ENCODE assay signal across 8 mouse cellular contexts in the genomic region with DNA sequence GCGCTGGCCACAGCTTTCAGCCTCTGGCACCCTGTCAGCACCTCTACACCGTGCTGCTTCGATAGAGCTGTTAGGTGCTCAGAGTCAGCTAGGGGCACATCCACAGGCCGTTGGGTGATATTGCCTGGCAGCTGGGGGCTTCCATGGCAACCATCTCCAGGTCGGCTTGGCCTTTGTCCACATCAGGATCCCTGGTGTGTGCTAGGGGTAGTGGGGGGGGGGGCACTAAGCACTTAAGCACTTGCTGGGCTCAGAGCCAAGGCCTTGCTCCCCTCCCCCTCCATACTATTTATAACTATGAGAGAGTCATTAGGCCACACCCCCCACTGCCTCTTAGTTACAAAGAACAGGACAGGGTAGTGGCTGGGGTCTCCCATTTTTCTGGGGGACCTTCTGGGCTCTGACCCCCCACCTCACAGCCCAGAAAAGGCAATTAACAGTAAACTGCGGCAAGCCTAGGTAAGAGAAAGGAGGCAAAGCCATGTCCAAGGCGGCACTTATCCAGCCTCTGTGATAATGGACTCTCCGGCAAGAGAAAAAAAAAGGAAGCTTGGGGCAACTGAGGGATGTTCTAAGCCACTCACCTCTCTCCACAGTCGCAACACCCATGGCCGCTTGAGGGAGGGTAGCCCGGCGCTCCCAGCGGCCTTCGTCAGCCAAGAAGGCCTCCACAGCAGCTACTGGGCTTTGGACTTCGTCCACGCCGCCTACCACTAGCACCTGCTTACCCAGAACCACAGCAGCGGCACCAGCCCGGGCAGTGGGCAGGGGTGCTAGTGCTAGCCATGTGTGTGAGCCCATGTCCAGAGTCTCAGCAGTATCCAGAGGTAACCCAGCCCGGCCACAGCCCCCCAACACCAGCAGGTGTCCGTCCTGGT. TPM values are rescaled to one million over a fixed set of nuclear protein-coding genes. Genes with fewer than 3 reads are reported as not detected.
DNase-seq lines count a peak whose midpoint lies in the region; ATAC-seq and TF ChIP-seq lines count a peak whose summit lies in the region.

No protein-coding gene starts in this region.

- peaks cover 14% of the 10 kb centered on the region for H3K4me1 ChIP-seq in cerebellum, adult 2 months (ENCODE audit: control insufficient read depth, insufficient read depth, low read length)
- peaks cover 24 to 43% of the 10 kb centered on the region in 2 experiments for H3K4me1 ChIP-seq in heart, embryonic 14.5 days (ENCODE audit: control insufficient read depth in 2 of 2, insufficient read depth in 2 of 2, low read length in 2 of 2)
- peaks cover 49% of the 10 kb centered on the region for H3K4me1 ChIP-seq in midbrain, embryonic 12.5 days

- peak overlapping the region; percentile 83 for H3K9ac ChIP-seq in heart, embryonic 14.5 days (ENCODE audit: low read length)
- H3K9ac ChIP-seq in midbrain, embryonic 12.5 days (replicated peaks): peak overlapping the region; percentile 26

- H3K27ac ChIP-seq in cerebellum, adult 2 months (ENCODE audit: insufficient read depth, low read length): 0 out of 2 replicates have a peak overlapping the region, but pooled peaks have one; percentile 11
- H3K27ac ChIP-seq in heart, embryonic 14.5 days (replicated peaks in 1 of 2; ENCODE audit: control insufficient read depth in 1 of 2, insufficient read depth in 1 of 2, low read depth in 2 of 2, low read length in 2 of 2): peak overlapping the region; percentile 93 to 96
- peak overlapping the region; percentile 95 for H3K27ac ChIP-seq in midbrain, embryonic 12.5 days (replicated peaks)

- ATAC-seq in heart, embryonic 14.5 days (ENCODE audit: insufficient number of reproducible peaks, insufficient read depth, low FRiP score, low read depth): peak; percentile 73
- ATAC-seq in midbrain, embryonic 12.5 days (ENCODE audit: low FRiP score, low read depth): peak; percentile 72

- no peak for TF ChIP-seq POLR2A in cerebellum, adult 2 months (IDR thresholded peaks at IDR 0.05; ENCODE audit: borderline replicate concordance, insufficient read depth, low read length)

- peak in 1 of 2 experiments; percentile 38 for DNase-seq in cerebellum, adult 2 months
- no peak for DNase-seq in cerebellum, adult 11 months
- peak; percentile 12 for DNase-seq in c-Kit-positive CD71-positive TER-119-positive erythroid progenitor cells, embryonic 14.5 days (ENCODE audit: low spot score)
- DNase-seq in left cerebral cortex, postnatal 36 days (ENCODE audit: low spot score in 2 of 2): peak; percentile 60 to 70
- DNase-seq in testis, postnatal 10 days (ENCODE audit: low spot score): peak; percentile 62
- DNase-seq in thymus, postnatal 14 days: no peak

- H3K4me3 ChIP-seq in cerebellum, adult 2 months (replicated peaks; ENCODE audit: insufficient read depth, low read depth, low read length): no peak overlapping the region
- H3K4me3 ChIP-seq in heart, embryonic 14.5 days (ENCODE audit: control insufficient read depth in 1 of 2, insufficient read depth in 1 of 2, low read depth in 1 of 2, low read length in 2 of 2): peak overlapping the region; percentile 65 to 82
- peak overlapping the region; percentile 61 for H3K4me3 ChIP-seq in midbrain, embryonic 12.5 days

- H3K27me3 ChIP-seq in cerebellum, adult 2 months (ENCODE audit: control insufficient read depth, insufficient read depth, low read length): no peaks in the 10 kb centered on the region
- no peaks in the 10 kb centered on the region for H3K27me3 ChIP-seq in heart, embryonic 14.5 days (ENCODE audit: control insufficient read depth, insufficient read depth, low read length)
- no peaks in the 10 kb centered on the region for H3K27me3 ChIP-seq in midbrain, embryonic 12.5 days

- H3K9me3 ChIP-seq in heart, embryonic 14.5 days (ENCODE audit: control insufficient read depth, low read length): no peaks in the 10 kb centered on the region
- no peaks in the 10 kb centered on the region for H3K9me3 ChIP-seq in midbrain, embryonic 12.5 days

- TF ChIP-seq CTCF in cerebellum, adult 2 months (IDR thresholded peaks at IDR 0.05; ENCODE audit: borderline replicate concordance, insufficient read depth, low read depth, low read length): no peak

- H3K36me3 ChIP-seq in heart, embryonic 14.5 days (ENCODE audit: control insufficient read depth, insufficient read depth, low read length): peaks cover 26% of the 10 kb centered on the region
- peaks cover 17% of the 10 kb centered on the region for H3K36me3 ChIP-seq in midbrain, embryonic 12.5 days

- intact Hi-C loops in left cerebral cortex, postnatal 36 days (cut with DNase I): loop anchor here (5.0 kb wide), 2 partner anchors 48 to 103 kb away; a partner anchor contains a TSS

- peak overlapping the region; percentile 85 for H3K4me2 ChIP-seq in heart, embryonic 14.5 days (ENCODE audit: low read length)
- H3K4me2 ChIP-seq in midbrain, embryonic 12.5 days (replicated peaks): peak overlapping the region; percentile 91

- 29% methylated on average over 21 of the region's 21 CpGs for WGBS in cerebellum, adult 2 months
- 32% methylated on average over 21 of the region's 21 CpGs for WGBS in heart, embryonic 14.5 days
- 53% methylated on average over 21 of the region's 21 CpGs for WGBS in midbrain, embryonic 12.5 days

RNA-seq across cellular contexts. Expression of a gene that starts 9.8 kb away (rescaled TPM):
- 23.4 and 27.6 TPM in 2 replicates for polyA plus RNA-seq in cerebellum, adult 2 months (2012; rRNA removed)
- polyA plus RNA-seq in heart, embryonic 14.5 days (2014; fragmentation: Nextera tagmentation; extraction: Ambion mirVana): 31.0 and 31.9 TPM in 2 replicates
- total RNA-seq in left cerebral cortex, postnatal 36 days (2021): 10 to 100 TPM; 36.1 to 41.5 TPM
- 51.4 and 52.6 TPM in 2 replicates for polyA plus RNA-seq in midbrain, embryonic 12.5 days (2016; fragmentation: Nextera tagmentation; extraction: Ambion mirVana)

RNA-seq across cellular contexts. Expression of a gene that starts 10.8 kb away (rescaled TPM):
- 36.2 and 47.1 TPM in 2 replicates for polyA plus RNA-seq in cerebellum, adult 2 months (2012; rRNA removed)
- 87.0 and 94.7 TPM in 2 replicates for polyA plus RNA-seq in heart, embryonic 14.5 days (2014; fragmentation: Nextera tagmentation; extraction: Ambion mirVana)
- 10 to 100 TPM; 31.1 to 33.9 TPM for total RNA-seq in left cerebral cortex, postnatal 36 days (2021)
- polyA plus RNA-seq in midbrain, embryonic 12.5 days (2016; fragmentation: Nextera tagmentation; extraction: Ambion mirVana): 60.7 and 72.1 TPM in 2 replicates

RNA-seq across cellular contexts. Expression of a gene that starts 14.2 kb away (rescaled TPM):
- polyA plus RNA-seq in cerebellum, adult 2 months (2012; rRNA removed): not detected in 2 replicates
- not detected in 2 replicates for polyA plus RNA-seq in heart, embryonic 14.5 days (2014; fragmentation: Nextera tagmentation; extraction: Ambion mirVana)
- not detected for total RNA-seq in left cerebral cortex, postnatal 36 days (2021)
- not detected in 2 replicates for polyA plus RNA-seq in midbrain, embryonic 12.5 days (2016; fragmentation: Nextera tagmentation; extraction: Ambion mirVana)

RNA-seq across cellular contexts. Expression of a gene that starts 22.2 kb away (rescaled TPM):
- polyA plus RNA-seq in cerebellum, adult 2 months (2012; rRNA removed): 0.13 and 0.17 TPM in 2 replicates
- polyA plus RNA-seq in heart, embryonic 14.5 days (2014; fragmentation: Nextera tagmentation; extraction: Ambion mirVana): 0.73 and 0.88 TPM in 2 replicates
- total RNA-seq in left cerebral cortex, postnatal 36 days (2021): under 1 TPM; 0.14 to 0.15 TPM
- 1.3 and 1.7 TPM in 2 replicates for polyA plus RNA-seq in midbrain, embryonic 12.5 days (2016; fragmentation: Nextera tagmentation; extraction: Ambion mirVana)

RNA-seq across cellular contexts. Expression of a gene that starts 29.0 kb away (rescaled TPM):
- polyA plus RNA-seq in cerebellum, adult 2 months (2012; rRNA removed): 31.0 and 34.2 TPM in 2 replicates
- 38.9 and 41.5 TPM in 2 replicates for polyA plus RNA-seq in heart, embryonic 14.5 days (2014; fragmentation: Nextera tagmentation; extraction: Ambion mirVana)
- total RNA-seq in left cerebral cortex, postnatal 36 days (2021): 10 to 100 TPM; 22.8 to 43.1 TPM
- polyA plus RNA-seq in midbrain, embryonic 12.5 days (2016; fragmentation: Nextera tagmentation; extraction: Ambion mirVana): 42.2 and 44.0 TPM in 2 replicates

Comparison
In these comparisons a context has a peak if more than half of its experiments do, and no peak if none do; other contexts are left out.
1. DNase-seq: peak in c-Kit-positive CD71-positive TER-119-positive erythroid progenitor cells, embryonic 14.5 days (single experiment), left cerebral cortex, postnatal 36 days (2 of 2) and testis, postnatal 10 days (single experiment); none in cerebellum, adult 11 months (single experiment) and thymus, postnatal 14 days (single experiment).
2. H3K27ac ChIP-seq: peak in every context shown above with its lines; median percentile 95 in midbrain, embryonic 12.5 days; 94 in heart, embryonic 14.5 days; 11 in cerebellum, adult 2 months.